Mouse (Mus musculus) layer of hippocampus, adult 18-20 months (tissue): ENCODE data around the gene Ehd3. TPM values are rescaled to one million over a fixed set of nuclear protein-coding genes. Genes with fewer than 3 reads are reported as not detected.

Source experiments
- DNase-seq, 2 experiments: peaks; one replicate each; pipeline ENCODE4 v3.0.0; 2022; ENCODE audit warnings: low spot score in 2 of 2
- total RNA-seq, 2 experiments: library from RNA; stranded (reverse); gene quantifications; 2 replicates each; pipeline ENCODE4 v1.2.3; 2021

The Ehd3 gene
- total RNA-seq, 2 experiments from 2014 or later, result 138 to 145 TPM

GRCm38 (mm10) chr17:73881295-73881694 lies 77.4 kb downstream of the Ehd3 start:
- DNase-seq, result no peak

Other genes starting within 250 kb of the Ehd3 start
- 10 to 100 TPM; 18.0 to 21.5 TPM for gene Galnt14, start 93.7 kb upstream of the Ehd3 start, total RNA-seq
- 10 to 100 TPM; 21.7 to 26.6 TPM for gene Xdh, start 146.1 kb downstream of the Ehd3 start, total RNA-seq
- gene Srd5a2, start 243.8 kb downstream of the Ehd3 start, total RNA-seq, result not detected